Mouse (Mus musculus) mouse trophoblast stem cell (cell line): ENCODE measurements around the gene Rasd2.

ENCODE experiments used
- in situ Hi-C, 2 experiments: fragments of 300-500 bp; cut with MseI, MboI; formaldehyde crosslinking; loops; 2 replicates in 1 of 2; 3 replicates in 1 of 2; pipeline ENCODE4 v1.15.1; 2025

The Rasd2 gene

GRCm38 (mm10) chr8:75219877-75220738 lies 6.4 kb downstream of the Rasd2 start:
- in situ Hi-C loops = loop anchor here (5.0 kb wide), 1 partner anchor 88 kb away; no protein-coding TSS in a partner anchor

GRCm38 (mm10) chr8:75222665-75223064 lies 8.9 kb downstream of the Rasd2 start:
- in situ Hi-C loops = loop anchor here (5.0 kb wide), 1 partner anchor 90 kb away; no protein-coding TSS in a partner anchor

- in situ Hi-C loops = no loop called here
These were observed 13.0 kb downstream of the Rasd2 start for GRCm38 (mm10) chr8:75226773-75227172.

DNA sequence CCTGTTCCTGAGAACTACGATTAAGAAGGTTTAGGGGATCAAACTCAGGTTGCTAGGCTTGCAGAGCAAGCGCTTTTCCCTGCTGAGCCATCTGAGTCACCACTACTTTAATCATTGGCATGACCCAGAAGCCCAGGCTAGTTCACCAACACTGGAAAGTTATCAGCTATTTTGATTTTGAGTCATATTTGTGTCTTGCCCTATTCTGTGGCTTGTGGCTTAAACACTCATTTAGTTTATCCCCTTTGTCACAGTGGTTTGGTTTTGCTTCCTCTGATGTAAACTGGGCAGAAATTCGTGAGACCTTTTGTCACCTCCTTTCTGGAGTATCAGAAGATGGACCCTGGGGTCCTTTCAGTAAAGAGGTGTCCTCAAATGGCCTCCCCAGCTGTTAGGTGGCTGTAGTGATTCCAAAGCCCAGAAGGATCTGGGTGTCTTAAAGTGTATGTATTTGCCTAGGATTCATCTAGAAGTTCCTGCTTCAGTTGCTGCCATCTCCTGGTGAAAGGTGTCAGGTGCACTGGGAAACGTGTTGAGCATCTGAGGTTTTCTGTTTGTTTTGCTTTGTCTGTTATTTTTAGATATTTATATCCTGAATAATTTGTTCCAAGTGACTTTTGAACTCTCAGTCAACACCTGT lies 20.3 kb downstream of the Rasd2 start:
- in situ Hi-C loops = no loop called here

DNA sequence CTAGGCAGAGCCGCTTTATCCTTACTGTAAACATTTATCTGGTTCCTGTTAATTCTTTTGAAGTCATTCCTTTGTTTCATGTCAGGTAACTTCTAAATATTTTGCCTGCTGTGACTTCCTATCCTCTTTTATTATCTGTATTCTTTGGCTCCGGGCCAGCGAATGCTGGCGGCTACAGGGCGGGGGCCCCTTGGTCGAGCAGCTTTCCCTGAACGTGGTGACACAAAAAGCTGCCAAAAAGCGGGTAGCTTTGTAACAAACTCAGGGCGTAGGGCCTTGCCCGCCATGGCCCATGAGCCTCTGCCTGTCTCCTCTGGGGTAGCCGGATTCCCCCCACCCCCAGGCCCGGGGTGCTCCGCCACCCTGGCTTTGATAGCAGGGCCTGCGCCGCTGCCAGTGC lies 33.6 kb downstream of the Rasd2 start:
- in situ Hi-C loops = no loop called here

DNA sequence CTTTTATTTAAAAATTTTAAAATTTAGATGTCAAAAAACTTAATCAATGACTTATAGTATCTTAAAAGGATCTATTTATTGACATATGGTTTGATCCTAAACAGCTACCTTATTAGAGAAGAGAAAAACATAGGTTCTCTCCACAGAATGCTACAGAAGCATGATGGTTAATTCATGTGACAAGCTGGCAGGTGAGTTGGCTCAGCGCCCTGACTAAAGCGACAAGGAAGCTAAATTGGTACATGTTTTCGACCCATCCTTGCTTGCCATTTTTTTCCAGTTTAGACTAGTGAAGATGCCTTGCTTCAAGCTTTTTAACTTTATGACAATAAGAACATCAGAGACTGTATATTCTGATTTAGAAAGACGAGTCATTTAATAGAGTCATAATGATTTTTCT lies 35.4 kb downstream of the Rasd2 start:
- in situ Hi-C loops = no loop called here

GRCm38 (mm10) chr8:75254027-75254426 lies 40.3 kb downstream of the Rasd2 start:
- in situ Hi-C loops = no loop called here

DNA sequence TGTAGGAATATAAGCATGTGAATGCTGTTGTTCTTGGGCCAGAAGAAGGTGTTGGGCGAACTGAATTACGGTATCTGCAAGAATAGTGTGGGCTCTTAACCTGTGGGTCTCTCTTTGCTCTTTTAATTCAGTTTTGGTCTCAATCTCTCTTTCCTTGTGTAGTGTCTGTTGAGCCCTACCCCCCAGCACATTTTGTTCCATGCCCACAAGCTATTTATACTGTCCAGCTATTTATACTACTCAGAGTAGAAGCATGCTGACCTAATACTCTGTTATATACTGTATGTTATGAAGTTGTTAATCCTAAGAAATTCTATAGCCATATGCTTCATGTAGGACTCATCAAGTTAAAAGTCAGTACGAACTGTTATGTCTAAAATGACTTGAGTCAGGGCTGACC lies 41.9 kb downstream of the Rasd2 start:
- in situ Hi-C loops = no loop called here

GRCm38 (mm10) chr8:75272166-75272565 lies 58.4 kb downstream of the Rasd2 start:
- in situ Hi-C loops = no loop called here
